Mouse (Mus musculus): Measurements from ENCODE around the gene Hmg20b. TPM values are rescaled to one million over a fixed set of nuclear protein-coding genes. Genes with fewer than 3 reads are reported as not detected.

The Hmg20b gene
- polyA plus RNA-seq, 1 experiment: 89.0 TPM

- TF ChIP-seq CTCF (IDR thresholded peaks at IDR 0.05; ENCODE audit: control insufficient read depth, insufficient read depth, insufficient read length) (peak; percentile 67), MYOD1 (IDR thresholded peaks at IDR 0.05; ENCODE audit: control insufficient read depth, insufficient read length, low read depth) (no peak), CEBPB (IDR thresholded peaks at IDR 0.05; ENCODE audit: low read depth) (no peak), MAX (IDR thresholded peaks at IDR 0.05) (no peak), FOSL1 (IDR thresholded peaks at IDR 0.05; ENCODE audit: insufficient read depth, low read length, poor library complexity, severe bottlenecking) (no peak), USF1 (IDR thresholded peaks at IDR 0.05; ENCODE audit: low read depth) (no peak), MYOG (IDR thresholded peaks at IDR 0.05; ENCODE audit: control insufficient read depth, extremely low read depth, insufficient read length) (no peak)
Measured at GRCm38 (mm10) chr10:81395127-81395526, 44.8 kb upstream of the Hmg20b start.

DNA sequence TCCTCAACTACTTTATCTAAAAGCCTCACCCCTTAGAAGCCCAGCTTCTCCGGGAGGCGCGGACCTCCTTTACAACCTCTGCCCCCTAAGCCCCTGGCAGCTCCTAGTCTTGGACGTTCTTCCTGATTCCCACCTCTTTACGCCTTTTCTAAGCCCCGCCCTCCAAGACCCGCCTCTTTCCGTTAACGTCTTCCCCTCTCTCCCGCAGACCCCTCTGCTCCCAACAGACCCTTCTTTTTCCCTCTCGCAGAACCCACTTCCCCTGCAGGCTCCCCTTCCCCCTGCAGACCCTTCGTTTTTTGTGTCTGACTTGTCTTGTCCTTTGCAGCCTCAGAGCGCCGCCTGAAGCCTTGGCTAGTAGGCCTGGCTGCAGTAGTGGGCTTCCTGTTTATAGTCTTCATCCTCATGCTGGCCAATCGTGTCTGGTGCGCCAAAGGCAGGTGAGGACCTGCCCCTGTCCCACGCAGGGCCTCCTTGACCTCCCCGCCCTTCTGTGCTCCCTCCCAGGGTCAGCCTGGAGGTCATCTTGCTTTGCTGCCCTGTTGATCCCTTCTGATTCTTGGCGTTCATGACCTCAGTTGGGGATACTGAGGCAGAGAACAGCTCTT is 43.3 kb upstream of the Hmg20b start:
- Histone ChIP-seq H3K36me3 (ENCODE audit: control insufficient read depth, insufficient read depth) (peaks cover 35% of the 10 kb centered on the region), H3ac (ENCODE audit: control insufficient read depth, insufficient read length, low read depth) (no peak overlapping the region), H3K27me3 (ENCODE audit: control insufficient read depth, insufficient read depth, insufficient read length) (no peaks in the 10 kb centered on the region), H3K79me2 (ENCODE audit: control insufficient read depth, insufficient read depth) (no peaks in the 10 kb centered on the region), H3K79me3 (ENCODE audit: low read depth) (no peaks in the 10 kb centered on the region), H3K4me3 (ENCODE audit: insufficient read depth, poor library complexity, severe bottlenecking) (no peak overlapping the region)
- TF ChIP-seq FOSL1 (IDR thresholded peaks at IDR 0.05; ENCODE audit: insufficient read depth, low read length, poor library complexity, severe bottlenecking) (no peak), MAX (IDR thresholded peaks at IDR 0.05) (no peak), CTCF (IDR thresholded peaks at IDR 0.05; ENCODE audit: control insufficient read depth, insufficient read depth, insufficient read length) (no peak), CEBPB (IDR thresholded peaks at IDR 0.05; ENCODE audit: low read depth) (no peak), USF1 (IDR thresholded peaks at IDR 0.05; ENCODE audit: low read depth) (no peak), MYOG (IDR thresholded peaks at IDR 0.05; ENCODE audit: control insufficient read depth, extremely low read depth, insufficient read length) (no peak), MYOD1 (IDR thresholded peaks at IDR 0.05; ENCODE audit: control insufficient read depth, insufficient read length, low read depth) (no peak)

More at GRCm38 (mm10) chr10:81395127-81395526, 44.8 kb upstream of the Hmg20b start:
- Histone ChIP-seq H3K79me2 (ENCODE audit: control insufficient read depth, insufficient read depth) (no peaks in the 10 kb centered on the region), H3K36me3 (ENCODE audit: control insufficient read depth, insufficient read depth) (peaks cover 39% of the 10 kb centered on the region), H3ac (ENCODE audit: control insufficient read depth, insufficient read length, low read depth) (no peak overlapping the region), H3K27me3 (ENCODE audit: control insufficient read depth, insufficient read depth, insufficient read length) (no peaks in the 10 kb centered on the region), H3K79me3 (ENCODE audit: low read depth) (peaks cover 7% of the 10 kb centered on the region), H3K4me3 (ENCODE audit: insufficient read depth, poor library complexity, severe bottlenecking) (no peak overlapping the region)

- H3K27me3 ChIP-seq (ENCODE audit: control insufficient read depth, insufficient read depth, insufficient read length): no peaks in the 10 kb centered on the region
- no peak within 1 kb of the TSS for H3K4me3 ChIP-seq (ENCODE audit: insufficient read depth, poor library complexity, severe bottlenecking)
- H3K79me3 ChIP-seq (ENCODE audit: low read depth): no peaks in the 10 kb centered on the region
- no peaks in the 10 kb centered on the region for H3K79me2 ChIP-seq (ENCODE audit: control insufficient read depth, insufficient read depth)
- no peak for TF ChIP-seq MYOD1 (IDR thresholded peaks at IDR 0.05; ENCODE audit: control insufficient read depth, insufficient read length, low read depth)
- TF ChIP-seq MAX (IDR thresholded peaks at IDR 0.05): no peak
- TF ChIP-seq CEBPB (IDR thresholded peaks at IDR 0.05; ENCODE audit: low read depth): no peak
- TF ChIP-seq FOSL1 (IDR thresholded peaks at IDR 0.05; ENCODE audit: insufficient read depth, low read length, poor library complexity, severe bottlenecking): no peak
- TF ChIP-seq USF1 (IDR thresholded peaks at IDR 0.05; ENCODE audit: low read depth): no peak
- TF ChIP-seq CTCF (IDR thresholded peaks at IDR 0.05; ENCODE audit: control insufficient read depth, insufficient read depth, insufficient read length): no peak
- TF ChIP-seq MYOG (IDR thresholded peaks at IDR 0.05; ENCODE audit: control insufficient read depth, extremely low read depth, insufficient read length): no peak
- H3ac ChIP-seq (ENCODE audit: control insufficient read depth, insufficient read length, low read depth): no peak within 1 kb of the TSS
- peaks cover 35% of the 10 kb centered on the region for H3K36me3 ChIP-seq (ENCODE audit: control insufficient read depth, insufficient read depth)
Measured at GRCm38 (mm10) chr10:81392781-81393185, 42.5 kb upstream of the Hmg20b start, which contains the start of gene Smim24. Gene Smim24 (plus strand): TSS chr10:81393051.

DNA sequence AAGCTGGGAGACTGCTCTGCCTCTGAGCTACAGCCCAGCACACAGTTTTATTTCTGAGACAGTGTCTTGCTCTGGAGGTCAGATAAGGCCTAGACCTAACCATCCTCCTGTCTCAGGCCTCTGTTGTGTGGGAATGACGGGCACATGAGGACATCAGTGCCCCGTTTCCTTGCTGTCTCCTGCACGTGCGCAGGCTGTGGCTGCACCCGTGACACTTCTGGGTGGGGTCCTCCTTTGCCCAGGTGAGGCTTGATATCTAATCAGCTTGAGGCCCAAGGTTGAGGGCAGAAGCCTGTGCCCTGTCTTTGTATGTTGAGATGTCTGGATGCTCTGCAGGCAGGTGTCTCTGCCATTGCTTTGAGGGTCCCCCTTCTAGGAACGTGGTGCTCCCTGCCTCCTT is 42.0 kb upstream of the Hmg20b start:
- H3K36me3 ChIP-seq (ENCODE audit: control insufficient read depth, insufficient read depth): peaks cover 35% of the 10 kb centered on the region

DNA sequence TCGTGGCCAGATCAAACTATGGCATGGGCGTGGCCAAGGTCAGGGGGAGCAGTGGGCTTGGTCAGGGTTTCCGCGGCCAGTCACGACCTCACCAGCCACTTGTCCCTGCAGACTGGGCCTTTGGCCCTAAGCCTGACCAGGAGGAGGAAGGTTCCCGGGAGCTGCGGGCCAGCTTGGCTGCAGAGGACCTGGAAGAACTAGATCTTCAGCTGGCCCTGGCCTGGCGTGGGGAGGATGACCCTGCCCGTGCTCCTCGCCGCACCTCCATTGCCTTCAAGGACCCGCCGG is 40.3 kb upstream of the Hmg20b start:
- Histone ChIP-seq H3K4me3 (ENCODE audit: insufficient read depth, poor library complexity, severe bottlenecking) (no peak overlapping the region), H3K79me2 (ENCODE audit: control insufficient read depth, insufficient read depth) (peaks cover 19% of the 10 kb centered on the region), H3K36me3 (ENCODE audit: control insufficient read depth, insufficient read depth) (peaks cover 34% of the 10 kb centered on the region), H3K79me3 (ENCODE audit: low read depth) (peaks cover 11% of the 10 kb centered on the region), H3K27me3 (ENCODE audit: control insufficient read depth, insufficient read depth, insufficient read length) (no peaks in the 10 kb centered on the region), H3ac (ENCODE audit: control insufficient read depth, insufficient read length, low read depth) (no peak overlapping the region)
- TF ChIP-seq CTCF (IDR thresholded peaks at IDR 0.05; ENCODE audit: control insufficient read depth, insufficient read depth, insufficient read length): no peak
- no peak for TF ChIP-seq FOSL1 (IDR thresholded peaks at IDR 0.05; ENCODE audit: insufficient read depth, low read length, poor library complexity, severe bottlenecking)
- TF ChIP-seq USF1 (IDR thresholded peaks at IDR 0.05; ENCODE audit: low read depth): no peak
- TF ChIP-seq MYOG (IDR thresholded peaks at IDR 0.05; ENCODE audit: control insufficient read depth, extremely low read depth, insufficient read length): no peak
- TF ChIP-seq CEBPB (IDR thresholded peaks at IDR 0.05; ENCODE audit: low read depth): no peak
- no peak for TF ChIP-seq MAX (IDR thresholded peaks at IDR 0.05)
- TF ChIP-seq MYOD1 (IDR thresholded peaks at IDR 0.05; ENCODE audit: control insufficient read depth, insufficient read length, low read depth): no peak

More for the DNA sequence above, 42.0 kb upstream of the Hmg20b start:
- Histone ChIP-seq H3K4me3 (ENCODE audit: insufficient read depth, poor library complexity, severe bottlenecking) (no peak overlapping the region), H3ac (ENCODE audit: control insufficient read depth, insufficient read length, low read depth) (no peak overlapping the region), H3K27me3 (ENCODE audit: control insufficient read depth, insufficient read depth, insufficient read length) (no peaks in the 10 kb centered on the region), H3K79me3 (ENCODE audit: low read depth) (no peaks in the 10 kb centered on the region), H3K79me2 (ENCODE audit: control insufficient read depth, insufficient read depth) (peaks cover 3% of the 10 kb centered on the region)
- TF ChIP-seq MYOD1 (IDR thresholded peaks at IDR 0.05; ENCODE audit: control insufficient read depth, insufficient read length, low read depth) (no peak), MAX (IDR thresholded peaks at IDR 0.05) (no peak), CTCF (IDR thresholded peaks at IDR 0.05; ENCODE audit: control insufficient read depth, insufficient read depth, insufficient read length) (no peak), FOSL1 (IDR thresholded peaks at IDR 0.05; ENCODE audit: insufficient read depth, low read length, poor library complexity, severe bottlenecking) (no peak), USF1 (IDR thresholded peaks at IDR 0.05; ENCODE audit: low read depth) (no peak), MYOG (IDR thresholded peaks at IDR 0.05; ENCODE audit: control insufficient read depth, extremely low read depth, insufficient read length) (no peak), CEBPB (IDR thresholded peaks at IDR 0.05; ENCODE audit: low read depth) (no peak)
